Mouse (Mus musculus): ENCODE data around the gene Igfbp6.

The Igfbp6 gene

GRCm38 (mm10) chr15:102178279-102178678, 34.1 kb downstream of the Igfbp6 start:
- peak; percentile 96 for DNase-seq

GRCm38 (mm10) chr15:102179106-102179505, 34.9 kb downstream of the Igfbp6 start:
- no peak for DNase-seq

- DNase-seq, result peak; percentile 84
These were observed 35.8 kb downstream of the Igfbp6 start for GRCm38 (mm10) chr15:102179924-102180323.

- DNase-seq, result no peak
These were observed 38.9 kb downstream of the Igfbp6 start for GRCm38 (mm10) chr15:102183076-102183475.

- no peak for DNase-seq
These were observed 42.1 kb downstream of the Igfbp6 start for GRCm38 (mm10) chr15:102186239-102186638.

GRCm38 (mm10) chr15:102188096-102188495, 43.9 kb downstream of the Igfbp6 start:
- DNase-seq, result peak; percentile 97

GRCm38 (mm10) chr15:102188883-102189282, 44.7 kb downstream of the Igfbp6 start:
- DNase-seq, result no peak

GRCm38 (mm10) chr15:102191699-102192098, 47.5 kb downstream of the Igfbp6 start:
- no peak for DNase-seq

GRCm38 (mm10) chr15:102192271-102192812, 48.2 kb downstream of the Igfbp6 start:
- DNase-seq, result no peak

GRCm38 (mm10) chr15:102192820-102193386, 48.7 kb downstream of the Igfbp6 start:
- DNase-seq, result no peak

GRCm38 (mm10) chr15:102193652-102194051, 49.5 kb downstream of the Igfbp6 start:
- no peak for DNase-seq

- no peak for DNase-seq
These were observed 50.3 kb downstream of the Igfbp6 start for GRCm38 (mm10) chr15:102194439-102194838.

- DNase-seq, result no peak
These were observed 51.2 kb downstream of the Igfbp6 start for GRCm38 (mm10) chr15:102195373-102195772.

- no peak for DNase-seq
These were observed 54.7 kb downstream of the Igfbp6 start for GRCm38 (mm10) chr15:102198841-102199240.
